ENCODE assay signal across 10 mouse cellular contexts in the genomic region with DNA sequence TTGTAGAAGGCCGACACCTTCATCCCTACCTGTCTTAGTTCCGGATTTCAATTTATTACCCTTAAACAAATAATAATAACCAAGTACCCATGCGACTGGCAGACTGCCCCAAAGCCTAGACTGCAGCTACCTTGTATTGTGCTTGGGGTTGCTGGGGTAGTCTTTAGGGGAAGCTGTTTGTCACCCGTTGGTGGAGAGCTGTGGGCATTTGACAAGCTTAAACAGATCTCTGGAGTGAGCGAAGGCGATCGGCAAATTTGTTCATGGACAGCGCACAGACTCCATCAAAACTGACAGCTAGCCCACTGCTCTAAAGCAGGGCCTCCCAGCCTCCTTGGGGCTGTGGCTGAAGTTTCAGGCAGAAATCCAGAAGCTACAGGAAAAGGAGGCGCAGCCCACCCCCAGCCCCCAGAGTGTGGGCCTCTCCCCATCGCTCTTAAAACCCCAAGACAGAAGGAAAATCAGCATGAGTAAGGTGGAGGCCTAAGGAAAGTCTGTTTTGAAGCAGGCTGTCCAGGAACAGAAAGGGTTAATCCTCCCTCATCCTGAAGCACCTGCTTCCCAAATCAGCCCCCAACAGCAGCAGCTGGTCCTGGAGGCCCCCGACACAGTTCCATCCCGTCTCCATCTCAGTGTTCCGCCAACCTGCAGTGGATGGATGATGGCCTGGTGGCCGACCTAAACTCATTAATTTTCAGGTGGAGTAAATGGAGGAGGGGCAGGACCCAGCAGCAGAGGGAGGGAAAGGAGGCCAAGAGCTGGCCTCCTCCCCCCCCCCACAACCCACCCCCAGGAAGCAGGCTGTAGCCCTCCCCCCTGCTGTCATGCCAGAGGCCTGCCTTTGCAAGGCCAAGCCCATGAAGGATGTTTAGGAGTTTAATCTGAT.
A peak's percentile ranks its signal among the peaks of the same experiment; 100 is the strongest.
DNase-seq lines count a peak whose midpoint lies in the region; ATAC-seq and TF ChIP-seq lines count a peak whose summit lies in the region.
"Had no signal": no experiment of that assay in that cellular context is flagged by ENCODE, and none has a peak within 500 bp of the region (broad histone marks: within the 10 kb centered on the region; RNA-seq: fewer than 3 reads in every experiment).

No protein-coding gene starts in this region.

- no peak for ATAC-seq in embryonic facial prominence, embryonic 12.5 days (ENCODE audit: insufficient number of reproducible peaks, insufficient read depth, low FRiP score, low TSS enrichment)
- ATAC-seq in hindbrain, postnatal 0 days: no peak
- ATAC-seq: intestine, embryonic 15.5 days had no signal

- no peak for TF ChIP-seq POLR2A in olfactory bulb, adult 2 months (IDR thresholded peaks at IDR 0.05; ENCODE audit: insufficient read depth, low read depth, low read length)

- peak; percentile 76 for DNase-seq in retina, postnatal 1 day
- DNase-seq in retina, embryonic 14.5 days (ENCODE audit: low spot score): no peak
- peak; percentile 63 for DNase-seq in hindbrain, postnatal 0 days (ENCODE audit: low spot score)
- DNase-seq in thymus, postnatal 14 days: no peak
- no peak for DNase-seq in layer of hippocampus, adult 8-10 months (ENCODE audit: low spot score in 2 of 2)
- no peak for DNase-seq in right cerebral cortex, postnatal 25 days

- no peaks in the 10 kb centered on the region for H3K36me3 ChIP-seq in embryonic facial prominence, embryonic 12.5 days
- no peaks in the 10 kb centered on the region; the same call in 1 of the 2 replicates for H3K36me3 ChIP-seq in hindbrain, postnatal 0 days (ENCODE audit: insufficient read depth, low read length)
- H3K36me3 ChIP-seq: intestine, embryonic 15.5 days had no signal

- H3K4me3 ChIP-seq in embryonic facial prominence, embryonic 12.5 days: peak overlapping the region; percentile 36
- peak overlapping the region; percentile 71 for H3K4me3 ChIP-seq in hindbrain, postnatal 0 days (ENCODE audit: low read length)
- H3K4me3 ChIP-seq in olfactory bulb, adult 2 months (ENCODE audit: insufficient read depth, low read depth, low read length): peak overlapping the region; percentile 91
- H3K4me3 ChIP-seq: intestine, embryonic 15.5 days; megakaryocyte, embryonic 14.5 days had no signal

- H3K27ac ChIP-seq in embryonic facial prominence, embryonic 12.5 days: peak overlapping the region; percentile 46; the same call in 1 of the 2 replicates
- peak overlapping the region; percentile 97 for H3K27ac ChIP-seq in hindbrain, postnatal 0 days
- H3K27ac ChIP-seq in olfactory bulb, adult 2 months (ENCODE audit: insufficient read depth, low read depth, low read length): peak overlapping the region; percentile 98
- H3K27ac ChIP-seq: intestine, embryonic 15.5 days had no signal

- peak overlapping the region; percentile 46 for H3K4me2 ChIP-seq in embryonic facial prominence, embryonic 12.5 days (replicated peaks)
- H3K4me2 ChIP-seq in hindbrain, postnatal 0 days (ENCODE audit: low read depth, low read length): peak overlapping the region; percentile 77

- TF ChIP-seq CTCF in hindbrain, postnatal 0 days (IDR thresholded peaks at IDR 0.05; ENCODE audit: low read depth): no peak
- no peak for TF ChIP-seq CTCF in olfactory bulb, adult 2 months (IDR thresholded peaks at IDR 0.05; ENCODE audit: insufficient read depth, low read depth, low read length)

- H3K9me3 ChIP-seq in embryonic facial prominence, embryonic 12.5 days: no peaks in the 10 kb centered on the region
- no peaks in the 10 kb centered on the region for H3K9me3 ChIP-seq in hindbrain, postnatal 0 days (ENCODE audit: low read length)
- H3K9me3 ChIP-seq: intestine, embryonic 15.5 days; megakaryocyte, embryonic 14.5 days had no signal

- H3K9ac ChIP-seq in embryonic facial prominence, embryonic 12.5 days: peak overlapping the region; percentile 16; the same call in 1 of the 2 replicates
- peak overlapping the region; percentile 96 for H3K9ac ChIP-seq in hindbrain, postnatal 0 days (replicated peaks; ENCODE audit: low read length)
- H3K9ac ChIP-seq: intestine, embryonic 15.5 days had no signal

- 7% methylated on average over 14 of the region's 14 CpGs for WGBS in embryonic facial prominence, embryonic 12.5 days
- 7% methylated on average over 14 of the region's 14 CpGs for WGBS in hindbrain, postnatal 0 days
- WGBS in olfactory bulb, adult 2 months: 8% methylated on average over 14 of the region's 14 CpGs

- H3K27me3 ChIP-seq in embryonic facial prominence, embryonic 12.5 days: peaks cover 70% of the 10 kb centered on the region
- no peaks in the 10 kb centered on the region for H3K27me3 ChIP-seq in hindbrain, postnatal 0 days (ENCODE audit: insufficient read depth, low read length)

- H3K4me1 ChIP-seq in embryonic facial prominence, embryonic 12.5 days: peaks cover 29% of the 10 kb centered on the region
- peaks cover 11% of the 10 kb centered on the region for H3K4me1 ChIP-seq in hindbrain, postnatal 0 days (ENCODE audit: insufficient read depth, low read length)
- peaks cover 28% of the 10 kb centered on the region for H3K4me1 ChIP-seq in olfactory bulb, adult 2 months (ENCODE audit: control insufficient read depth, insufficient read depth, low read length)

Comparison
In these comparisons a context has a peak if more than half of its experiments do, and no peak if none do; other contexts are left out.
1. DNase-seq: peak in retina, postnatal 1 day (single experiment) and hindbrain, postnatal 0 days (single experiment); none in retina, embryonic 14.5 days (single experiment), thymus, postnatal 14 days (single experiment), layer of hippocampus, adult 8-10 months (0 of 2) and right cerebral cortex, postnatal 25 days (single experiment).
2. H3K27ac ChIP-seq: peak in every context shown above with its lines; median percentile 98 in olfactory bulb, adult 2 months; 97 in hindbrain, postnatal 0 days; 46 in embryonic facial prominence, embryonic 12.5 days.
3. H3K4me3 ChIP-seq: peak in every context shown above with its lines; median percentile 91 in olfactory bulb, adult 2 months; 71 in hindbrain, postnatal 0 days; 36 in embryonic facial prominence, embryonic 12.5 days.